Mouse (Mus musculus): ENCODE data around the gene Gm3542.
"Not testable (repeated sequence)": the region's sequence is repeated elsewhere in the genome, so short reads cannot be mapped to it uniquely, and the experiment has no call there.

Gene Gm3542

DNA sequence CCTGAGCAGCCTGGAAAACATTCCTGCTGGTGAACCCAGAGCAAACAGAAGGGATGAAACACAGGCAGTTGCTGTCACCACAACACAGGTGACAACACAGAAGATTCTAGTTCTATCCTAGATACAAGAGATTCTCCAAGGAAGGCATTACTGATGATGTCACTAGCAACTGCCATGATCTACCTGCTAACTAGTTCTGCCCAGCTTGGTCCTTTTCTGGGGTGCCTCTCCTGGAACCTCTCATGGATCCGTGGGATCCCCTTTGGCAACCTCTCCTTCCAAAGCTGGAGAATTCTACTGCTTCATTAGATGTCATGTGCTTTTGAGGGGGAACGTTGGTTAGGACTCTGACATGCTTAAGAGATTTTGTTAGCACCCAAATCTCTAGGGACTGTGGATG, at the start of gene Gm3542:
Gene Gm3542 (minus strand): TSS at position 101 of the 400 bp plus-strand sequence.
- DNase-seq (ENCODE audit: low spot score in 2 of 2): not testable (repeated sequence)
